ENCODE assay signal across 15 mouse cellular contexts in genomic region chr9:73184908-73185307, GRCm38 (mm10).
A peak's percentile ranks its signal among the peaks of the same experiment; 100 is the strongest.
DNase-seq lines count a peak whose midpoint lies in the region; ATAC-seq and TF ChIP-seq lines count a peak whose summit lies in the region.
"Had no signal": no experiment of that assay in that cellular context is flagged by ENCODE, and none has a peak within 500 bp of the region (broad histone marks: within the 10 kb centered on the region; RNA-seq: fewer than 3 reads in every experiment).

No protein-coding gene starts in this region.

- H3K27me3 ChIP-seq in intestine, postnatal 0 days (replicated peaks; ENCODE audit: control insufficient read depth, insufficient read depth, low read length), result no peaks in the 10 kb centered on the region
- H3K27me3 ChIP-seq in intestine, embryonic 16.5 days (replicated peaks; ENCODE audit: control insufficient read depth, insufficient read depth, low read length), result no peaks in the 10 kb centered on the region
- H3K27me3 ChIP-seq in lung, embryonic 14.5 days (ENCODE audit: insufficient read depth, low read length), result no peaks in the 10 kb centered on the region
- no peaks in the 10 kb centered on the region for H3K27me3 ChIP-seq in ES-Bruce4 (ENCODE audit: control insufficient read depth, insufficient read depth, low read length, poor library complexity, severe bottlenecking)
- H3K27me3 ChIP-seq: forebrain, embryonic 15.5 days; limb, embryonic 15.5 days had no signal

- ATAC-seq in intestine, postnatal 0 days, result no peak
- no peak for ATAC-seq in intestine, embryonic 16.5 days
- ATAC-seq in lung, embryonic 14.5 days (ENCODE audit: insufficient read depth), result no peak
- ATAC-seq: CD4-positive, CD25-positive, alpha-beta regulatory T cell, adult 4 months; forebrain, embryonic 15.5 days had no signal

- TF ChIP-seq EP300 in ES-Bruce4 (IDR thresholded peaks at IDR 0.05; ENCODE audit: insufficient read depth, low read depth, low read length), result no peak

- no peak overlapping the region for H3K27ac ChIP-seq in intestine, postnatal 0 days (ENCODE audit: low read depth, low read length)
- H3K27ac ChIP-seq in intestine, embryonic 16.5 days (ENCODE audit: low read length), result no peak overlapping the region
- no peak overlapping the region for H3K27ac ChIP-seq in lung, embryonic 14.5 days (ENCODE audit: low read depth)
- H3K27ac ChIP-seq in ES-Bruce4 (ENCODE audit: insufficient read depth, low read length), result no peak overlapping the region
- H3K27ac ChIP-seq: forebrain, embryonic 15.5 days; limb, embryonic 15.5 days had no signal

- no peaks in the 10 kb centered on the region for H3K4me1 ChIP-seq in intestine, postnatal 0 days (replicated peaks; ENCODE audit: control insufficient read depth, insufficient read depth, low read length)
- no peaks in the 10 kb centered on the region for H3K4me1 ChIP-seq in intestine, embryonic 16.5 days (ENCODE audit: control insufficient read depth, insufficient read depth, low read length)
- H3K4me1 ChIP-seq in lung, embryonic 14.5 days (ENCODE audit: insufficient read depth), result no peaks in the 10 kb centered on the region
- no peaks in the 10 kb centered on the region for H3K4me1 ChIP-seq in ES-Bruce4 (ENCODE audit: control insufficient read depth, insufficient read depth, low read length)
- H3K4me1 ChIP-seq: forebrain, embryonic 15.5 days; limb, embryonic 15.5 days had no signal

- 42% methylated on average over 3 of the region's 3 CpGs for WGBS in intestine, postnatal 0 days
- 35% methylated on average over 3 of the region's 3 CpGs for WGBS in intestine, embryonic 16.5 days
- WGBS in lung, embryonic 14.5 days, result 39% methylated on average over 3 of the region's 3 CpGs

- TF ChIP-seq CTCF in intestine, postnatal 0 days (IDR thresholded peaks at IDR 0.05; ENCODE audit: low read depth), result peak; percentile 30
- TF ChIP-seq CTCF in lung, embryonic 14.5 days (IDR thresholded peaks at IDR 0.05; ENCODE audit: low read depth), result peak; percentile 34
- TF ChIP-seq CTCF in ES-Bruce4 (IDR thresholded peaks at IDR 0.05; ENCODE audit: low read depth, low read length), result peak; percentile 86

- no peak overlapping the region for H3K9ac ChIP-seq in intestine, postnatal 0 days (ENCODE audit: low read depth, low read length)
- no peak overlapping the region for H3K9ac ChIP-seq in intestine, embryonic 16.5 days (ENCODE audit: low read depth, low read length)
- H3K9ac ChIP-seq in lung, embryonic 14.5 days, result no peak overlapping the region
- H3K9ac ChIP-seq in ES-Bruce4 (ENCODE audit: low read depth, poor library complexity, severe bottlenecking), result no peak overlapping the region
- H3K9ac ChIP-seq: forebrain, embryonic 15.5 days; limb, embryonic 15.5 days had no signal

- no peak overlapping the region for H3K4me3 ChIP-seq in intestine, postnatal 0 days (ENCODE audit: low read depth, low read length)
- no peak overlapping the region for H3K4me3 ChIP-seq in intestine, embryonic 16.5 days (ENCODE audit: low read length)
- H3K4me3 ChIP-seq in lung, embryonic 14.5 days (ENCODE audit: low read depth, low read length), result no peak overlapping the region
- H3K4me3 ChIP-seq in ES-Bruce4 (ENCODE audit: low read depth, low read length), result no peak overlapping the region
- H3K4me3 ChIP-seq: forebrain, embryonic 15.5 days; limb, embryonic 15.5 days had no signal

- no peak for TF ChIP-seq POLR2A in ES-Bruce4 (IDR thresholded peaks at IDR 0.05; ENCODE audit: insufficient read depth, low read length)

- peak; percentile 16 for DNase-seq in lung, embryonic 14.5 days
- no peak for DNase-seq in lung, postnatal 14 days
- DNase-seq in brain, adult 2 months (ENCODE audit: low read depth, low spot score), result peak; percentile 20
- no peak for DNase-seq in urinary bladder, postnatal 10 days (ENCODE audit: low spot score)
- DNase-seq: cerebellum, adult 18-20 months; gastrocnemius, postnatal 14 days; kidney, adult 11 months; midbrain, embryonic 14.5 days had no signal

- no peaks in the 10 kb centered on the region for H3K9me3 ChIP-seq in intestine, postnatal 0 days (ENCODE audit: control insufficient read depth)
- H3K9me3 ChIP-seq in intestine, embryonic 16.5 days (ENCODE audit: control insufficient read depth, low read length), result no peaks in the 10 kb centered on the region
- H3K9me3 ChIP-seq in lung, embryonic 14.5 days (ENCODE audit: low read depth, low read length), result no peaks in the 10 kb centered on the region
- no peaks in the 10 kb centered on the region; the same call in 1 of the 2 replicates for H3K9me3 ChIP-seq in ES-Bruce4 (replicated peaks; ENCODE audit: control insufficient read depth, insufficient read depth, low read length, poor library complexity, severe bottlenecking)
- H3K9me3 ChIP-seq: forebrain, embryonic 15.5 days; limb, embryonic 15.5 days had no signal

- H3K36me3 ChIP-seq in intestine, postnatal 0 days (ENCODE audit: control insufficient read depth, insufficient read depth), result no peaks in the 10 kb centered on the region
- no peaks in the 10 kb centered on the region for H3K36me3 ChIP-seq in intestine, embryonic 16.5 days (ENCODE audit: control insufficient read depth, insufficient read depth, low read length)
- H3K36me3 ChIP-seq in lung, embryonic 14.5 days (ENCODE audit: insufficient read depth), result no peaks in the 10 kb centered on the region
- H3K36me3 ChIP-seq in ES-Bruce4 (ENCODE audit: control insufficient read depth, insufficient read depth, low read length, poor library complexity, severe bottlenecking), result no peaks in the 10 kb centered on the region
- H3K36me3 ChIP-seq: forebrain, embryonic 15.5 days; limb, embryonic 15.5 days had no signal

- no peak overlapping the region for H3K4me2 ChIP-seq in intestine, postnatal 0 days (replicated peaks; ENCODE audit: low read depth)
- H3K4me2 ChIP-seq in intestine, embryonic 16.5 days (ENCODE audit: low read depth, low read length), result no peak overlapping the region
- no peak overlapping the region for H3K4me2 ChIP-seq in lung, embryonic 14.5 days
- H3K4me2 ChIP-seq: forebrain, embryonic 15.5 days; heart, embryonic 11.5 days; limb, embryonic 15.5 days had no signal

Comparison
In these comparisons a context has a peak if more than half of its experiments do, and no peak if none do; other contexts are left out.
1. DNase-seq: peak in lung, embryonic 14.5 days (single experiment) and brain, adult 2 months (single experiment); none in lung, postnatal 14 days (single experiment) and urinary bladder, postnatal 10 days (single experiment).
2. CTCF ChIP-seq: peak in every context shown above with its lines; median percentile 86 in ES-Bruce4; 34 in lung, embryonic 14.5 days; 30 in intestine, postnatal 0 days.